Mouse (Mus musculus) neural tube, embryonic 12.5 days (tissue): ENCODE results near the gene Sbpl. TPM values are rescaled to one million over a fixed set of nuclear protein-coding genes. Genes with fewer than 3 reads are reported as not detected.
A peak's percentile ranks its signal among the peaks of the same experiment; 100 is the strongest.

Experiments
- ATAC-seq: fragments of 200-750 bp; cut with Nextera tagmentation; 2 replicates; pipeline ENCODE4 v1.8.0; 2017; ENCODE audit warnings: low read depth, mild to moderate bottlenecking, moderate TSS enrichment, moderate library complexity; ENCODE audit not compliant: low FRiP score
- H3K27ac ChIP-seq: fragments of 300-500 bp; sonication (generic); 2 replicates; pipeline ENCODE4 v1.5.1; 2016
- H3K27me3 ChIP-seq: fragments of 300-500 bp; sonication (generic); replicated peaks from 2 replicates; pipeline ENCODE4 v1.6.1; 2016; ENCODE audit warnings: mild to moderate bottlenecking
- H3K36me3 ChIP-seq: fragments of 300-500 bp; sonication (generic); 2 replicates; pipeline ENCODE4 v1.6.1; 2016; ENCODE audit warnings: mild to moderate bottlenecking
- H3K4me1 ChIP-seq: fragments of 300-500 bp; sonication (generic); 2 replicates; pipeline ENCODE4 v1.6.1; 2016
- H3K4me2 ChIP-seq: fragments of 300-500 bp; sonication (generic); replicated peaks from 2 replicates; pipeline ENCODE4 v1.6.1; 2016; ENCODE audit warnings: mild to moderate bottlenecking
- H3K4me3 ChIP-seq: fragments of 300-500 bp; sonication (generic); 2 replicates; pipeline ENCODE4 v1.5.1; 2016
- H3K9ac ChIP-seq: fragments of 300-500 bp; sonication (generic); 2 replicates; pipeline ENCODE4 v1.6.1; 2016; ENCODE audit warnings: mild to moderate bottlenecking
- H3K9me3 ChIP-seq: fragments of 300-500 bp; sonication (generic); 2 replicates; pipeline ENCODE4 v1.6.1; 2016; ENCODE audit warnings: mild to moderate bottlenecking
- WGBS: fragments of 180-500 bp; shearing (Covaris S2); methylation state at CpG from one replicate; pipeline ENCODE4 v1.1.7; 2016; 5-methylcytosine and 5-hydroxymethylcytosine counted together
- polyA plus RNA-seq: library from polyadenylated mRNA; unstranded; fragments of >200 nt; fragmentation: Nextera tagmentation; extraction: Ambion mirVana; gene quantifications from 2 replicates; pipeline ENCODE4 v1.2.1, GENCODE M21; 2016

Gene Sbpl
- not detected in 2 replicates for polyA plus RNA-seq

DNA sequence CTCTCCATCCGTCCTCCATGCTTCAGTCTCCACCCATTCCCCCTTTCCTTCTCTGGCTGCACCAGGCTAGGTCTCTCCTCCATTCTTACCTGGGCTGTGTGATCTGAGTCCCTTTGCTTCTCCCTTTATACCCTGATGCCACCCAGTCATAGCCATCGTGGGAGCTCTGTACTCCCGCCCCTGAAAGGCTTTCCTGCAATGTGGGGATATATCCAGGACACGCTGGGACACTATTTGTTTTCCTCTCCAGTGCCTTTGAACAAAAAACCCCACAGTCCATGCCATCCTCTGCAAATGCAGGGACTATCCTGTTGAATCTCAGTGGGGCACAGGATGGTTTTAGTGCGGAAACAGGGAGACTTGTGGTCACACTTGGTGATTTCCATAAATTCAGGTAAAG lies at the start of gene Sbpl:
Sbpl (minus strand) TSS at position 101 of the 400 bp plus-strand sequence.
- Histone ChIP-seq H3K4me2 (no peak within 1 kb of the TSS), H3K9me3 (no peaks in the 10 kb centered on the region), H3K36me3 (no peaks in the 10 kb centered on the region), H3K27ac (no peak within 1 kb of the TSS), H3K4me1 (no peaks in the 10 kb centered on the region), H3K4me3 (no peak within 1 kb of the TSS), H3K9ac (no peak within 1 kb of the TSS), H3K27me3 (no peaks in the 10 kb centered on the region)
- 76% methylated on average over 5 of the region's 5 CpGs for WGBS
- no peak for ATAC-seq

DNA sequence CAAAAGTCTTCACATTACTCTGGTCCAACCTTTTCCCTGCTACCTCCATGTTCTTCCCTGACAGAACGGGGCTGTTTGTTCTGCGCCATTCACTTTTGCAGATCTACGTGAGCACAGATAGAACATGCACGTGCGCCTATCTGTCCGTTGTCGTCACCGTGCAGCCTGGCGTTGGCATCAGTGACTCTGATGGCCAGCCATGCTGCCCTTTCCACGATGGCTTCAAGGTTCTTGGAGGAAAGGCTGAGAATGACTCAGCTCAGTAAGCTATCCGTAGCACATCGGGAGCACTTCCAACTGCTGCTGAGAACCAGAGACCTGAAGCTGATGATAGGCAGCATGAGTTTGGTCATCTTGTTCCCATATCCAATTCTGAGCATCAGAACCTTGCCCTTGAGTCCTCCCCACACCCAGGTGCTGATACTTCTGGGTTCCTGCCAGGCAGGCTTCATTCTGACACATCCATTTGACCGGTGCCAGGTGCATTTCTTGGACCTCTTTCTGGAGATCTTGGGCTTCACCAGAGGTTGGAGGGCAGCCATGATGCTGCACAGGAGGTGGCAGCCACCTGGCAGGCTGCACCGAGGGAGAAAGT lies 49.1 kb upstream of the Sbpl start:
- WGBS = 93% methylated on average over 14 of the region's 14 CpGs
- ATAC-seq = no peak
- Histone ChIP-seq H3K27ac (no peak overlapping the region), H3K4me2 (no peak overlapping the region), H3K4me1 (no peaks in the 10 kb centered on the region), H3K36me3 (no peaks in the 10 kb centered on the region), H3K27me3 (no peaks in the 10 kb centered on the region), H3K9ac (no peak overlapping the region), H3K4me3 (no peak overlapping the region), H3K9me3 (no peaks in the 10 kb centered on the region)

DNA sequence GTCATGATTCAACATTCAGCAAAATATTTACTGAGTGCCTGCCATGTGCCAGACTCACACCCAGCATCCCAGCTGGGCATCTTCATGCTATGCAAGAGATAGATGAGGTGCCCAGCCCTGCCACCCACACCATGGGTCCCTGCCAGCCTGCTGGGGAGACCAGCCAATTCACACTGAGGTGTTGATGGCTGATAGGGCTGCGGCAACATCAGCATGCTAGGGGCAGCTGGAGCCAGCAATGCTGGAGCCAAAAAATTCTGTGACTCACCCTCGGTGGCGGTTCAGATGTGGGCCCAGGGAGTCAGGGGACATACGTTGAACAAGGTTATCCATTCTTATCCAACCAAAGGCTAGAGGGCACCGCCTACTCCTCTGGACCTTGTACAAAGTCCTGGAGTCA lies 45.3 kb upstream of the Sbpl start:
- no peaks in the 10 kb centered on the region for H3K4me1 ChIP-seq
- no peak overlapping the region for H3K4me3 ChIP-seq
- no peak overlapping the region for H3K9ac ChIP-seq
- H3K9me3 ChIP-seq = no peaks in the 10 kb centered on the region
- no peaks in the 10 kb centered on the region; the same call in 1 of the 2 replicates for H3K27me3 ChIP-seq
- no peak overlapping the region for H3K27ac ChIP-seq
- 60% methylated on average over 5 of the region's 5 CpGs for WGBS
- no peaks in the 10 kb centered on the region for H3K36me3 ChIP-seq
- H3K4me2 ChIP-seq = no peak overlapping the region
- no peak for ATAC-seq

- no peak overlapping the region for H3K9ac ChIP-seq
- no peak overlapping the region for H3K4me2 ChIP-seq
- H3K36me3 ChIP-seq = no peaks in the 10 kb centered on the region
- H3K27ac ChIP-seq = no peak overlapping the region
- WGBS = 70% methylated on average over 6 of the region's 6 CpGs
- H3K4me1 ChIP-seq = 0 out of 2 replicates have a peak, but pooled peaks cover 3% of the 10 kb centered on the region
- ATAC-seq = no peak
- H3K27me3 ChIP-seq = no peaks in the 10 kb centered on the region; the same call in 1 of the 2 replicates
- H3K9me3 ChIP-seq = no peaks in the 10 kb centered on the region
- H3K4me3 ChIP-seq = no peak overlapping the region
Measured at GRCm38 (mm10) chr17:23998383-23998782, 43.3 kb upstream of the Sbpl start.

- no peak within 1 kb of the TSS for H3K9ac ChIP-seq
- no peak for ATAC-seq
- 81% methylated on average over 2 of the region's 2 CpGs for WGBS
- H3K4me3 ChIP-seq = no peak within 1 kb of the TSS
- H3K27me3 ChIP-seq = no peaks in the 10 kb centered on the region; the same call in 1 of the 2 replicates
- H3K9me3 ChIP-seq = no peaks in the 10 kb centered on the region
- 0 out of 2 replicates have a peak, but pooled peaks cover 3% of the 10 kb centered on the region for H3K4me1 ChIP-seq
- no peak within 1 kb of the TSS for H3K27ac ChIP-seq
- no peak within 1 kb of the TSS for H3K4me2 ChIP-seq
- H3K36me3 ChIP-seq = no peaks in the 10 kb centered on the region
Measured at GRCm38 (mm10) chr17:23997901-23998300, 42.8 kb upstream of the Sbpl start, which contains the start of gene Prss22. Gene Prss22, minus strand, starts transcription at chr17:23998100.

DNA sequence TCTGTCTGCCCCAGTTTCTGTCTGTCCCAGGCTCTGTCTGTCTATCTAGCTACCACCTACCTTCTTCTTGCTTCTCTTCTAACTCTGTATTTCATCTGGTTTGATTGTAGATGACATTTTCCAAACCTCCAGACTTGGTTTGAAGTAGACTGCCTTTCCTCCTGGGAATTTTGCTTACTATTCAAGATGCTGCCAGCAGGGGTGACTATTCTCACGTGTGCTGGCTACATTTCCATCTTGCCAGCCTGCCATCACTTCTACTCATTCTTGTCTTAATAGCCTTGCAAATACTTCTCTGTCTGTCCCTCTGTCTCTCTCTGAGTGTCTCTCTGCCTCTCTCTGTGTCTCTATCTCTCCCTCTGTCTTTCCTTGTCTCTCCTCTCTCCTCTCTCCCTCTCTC lies 40.3 kb upstream of the Sbpl start:
- Histone ChIP-seq H3K36me3 (no peaks in the 10 kb centered on the region), H3K27ac (no peak overlapping the region), H3K27me3 (no peaks in the 10 kb centered on the region; the same call in 1 of the 2 replicates), H3K9ac (no peak overlapping the region), H3K4me2 (no peak overlapping the region), H3K9me3 (no peaks in the 10 kb centered on the region), H3K4me1 (0 out of 2 replicates have a peak, but pooled peaks cover 3% of the 10 kb centered on the region), H3K4me3 (no peak overlapping the region)
- ATAC-seq = no peak
- WGBS = 26% methylated on average over 1 of the region's 1 CpGs

DNA sequence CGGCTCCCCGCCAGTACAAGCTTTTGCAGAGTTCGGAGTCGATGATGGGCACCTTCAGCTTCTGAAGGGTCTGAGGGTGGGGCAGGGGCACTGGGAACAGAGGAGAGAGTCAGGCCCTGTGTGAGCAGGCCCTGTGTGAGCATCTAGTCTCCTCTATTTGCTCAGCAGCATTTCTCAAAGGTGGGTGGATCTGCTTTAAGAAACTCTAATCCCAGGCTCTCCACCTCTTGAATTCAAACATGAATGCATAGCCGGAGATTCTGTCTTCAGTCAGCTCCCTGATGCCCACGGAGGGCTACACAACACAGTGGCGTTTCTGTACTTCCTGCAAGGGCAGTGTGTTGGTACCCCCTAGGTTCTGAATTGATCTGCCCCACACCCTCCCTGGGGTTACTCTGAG lies 39.6 kb upstream of the Sbpl start:
- no peaks in the 10 kb centered on the region for H3K36me3 ChIP-seq
- 0 out of 2 replicates have a peak, but pooled peaks cover 3% of the 10 kb centered on the region for H3K4me1 ChIP-seq
- no peaks in the 10 kb centered on the region; the same call in 1 of the 2 replicates for H3K27me3 ChIP-seq
- no peak overlapping the region for H3K9ac ChIP-seq
- no peak for ATAC-seq
- no peak overlapping the region for H3K27ac ChIP-seq
- H3K4me3 ChIP-seq = no peak overlapping the region
- no peak overlapping the region for H3K4me2 ChIP-seq
- WGBS = 74% methylated on average over 7 of the region's 7 CpGs
- no peaks in the 10 kb centered on the region for H3K9me3 ChIP-seq

DNA sequence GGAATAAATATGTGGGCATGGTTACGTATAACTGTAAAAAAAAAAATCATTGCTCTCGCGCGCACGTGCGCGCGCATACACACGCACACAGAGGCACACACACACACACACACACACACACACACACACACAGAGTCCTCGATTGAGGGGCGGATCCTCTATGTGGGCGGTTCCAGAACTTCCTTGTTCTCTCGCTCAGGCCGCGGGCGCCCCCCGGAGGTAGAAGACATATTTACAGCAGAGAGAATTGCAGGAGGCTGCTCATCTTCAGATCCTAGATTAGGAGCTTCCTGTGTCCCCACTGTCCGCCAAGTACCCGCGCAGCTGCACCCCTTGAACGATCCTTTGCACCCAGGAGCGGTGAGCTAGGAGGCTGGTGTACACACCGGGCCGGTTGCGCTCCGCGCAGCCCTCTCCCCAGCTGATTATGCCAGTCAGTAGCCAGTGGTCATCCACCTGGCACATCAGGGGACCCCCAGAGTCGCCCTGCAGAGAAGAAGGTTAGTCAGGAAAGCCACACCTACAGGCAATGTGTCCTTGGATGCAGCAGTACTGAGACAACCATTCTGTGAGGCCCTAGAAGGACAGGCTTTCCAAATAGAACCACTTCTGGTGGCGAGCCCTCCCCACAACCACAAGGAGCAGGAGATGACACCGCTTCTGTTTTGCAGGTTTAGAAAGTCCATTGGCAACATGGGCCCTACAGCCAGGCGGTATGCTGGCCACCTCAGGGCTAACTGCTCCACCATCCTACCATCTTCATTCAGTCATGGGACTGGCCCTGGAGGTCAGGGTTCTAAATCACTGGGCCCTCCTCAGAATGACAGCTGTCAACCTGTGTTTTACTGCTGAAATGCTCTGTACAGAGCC lies 38.7 kb upstream of the Sbpl start:
- H3K9me3 ChIP-seq = no peaks in the 10 kb centered on the region
- H3K27me3 ChIP-seq = no peaks in the 10 kb centered on the region; the same call in 1 of the 2 replicates
- H3K9ac ChIP-seq = peak overlapping the region; percentile 52; the same call in 1 of the 2 replicates
- peak; percentile 72 for ATAC-seq
- H3K36me3 ChIP-seq = no peaks in the 10 kb centered on the region
- no peak overlapping the region for H3K27ac ChIP-seq
- peak overlapping the region; percentile 59 for H3K4me2 ChIP-seq
- 0 out of 2 replicates have a peak, but pooled peaks cover 3% of the 10 kb centered on the region for H3K4me1 ChIP-seq
- peak overlapping the region; percentile 23; the same call in 1 of the 2 replicates for H3K4me3 ChIP-seq
- WGBS = 11% methylated on average over 31 of the region's 31 CpGs

DNA sequence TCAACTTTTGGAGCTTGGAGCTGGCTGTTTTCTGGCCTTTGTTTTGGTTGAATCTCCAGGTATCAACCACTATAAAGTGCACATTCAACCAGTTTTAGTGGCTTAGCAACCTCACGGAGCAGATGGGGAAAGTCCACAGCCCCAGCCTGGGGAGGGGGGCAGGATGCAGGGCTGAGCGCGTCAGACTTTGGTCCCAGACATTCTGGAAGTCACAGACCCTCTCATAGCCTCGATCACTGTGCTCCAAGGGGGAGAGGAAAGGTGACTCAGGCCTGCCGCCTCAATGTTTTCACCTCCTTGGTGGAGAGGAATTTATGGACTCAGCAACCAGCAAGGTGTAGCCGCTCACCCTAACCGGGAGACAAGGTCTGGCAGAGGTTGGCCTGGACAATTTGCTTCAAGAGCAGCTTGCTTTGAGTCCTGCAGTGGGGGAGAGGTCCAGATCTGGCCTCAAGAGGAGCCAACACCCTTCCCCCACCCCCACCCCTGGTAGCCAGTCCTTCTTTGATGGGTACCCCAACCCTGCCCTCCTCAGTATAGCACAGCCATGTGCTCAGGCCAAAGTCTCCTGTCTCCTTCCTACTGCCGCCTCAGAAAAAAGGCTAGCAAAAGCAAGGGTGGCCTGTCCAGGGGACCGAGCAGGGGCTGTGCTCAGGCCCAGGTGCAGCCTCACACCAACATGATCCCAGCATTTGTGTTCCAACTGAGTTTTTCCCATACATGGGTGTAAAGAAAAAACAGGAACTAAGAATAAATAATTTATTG lies 37.9 kb upstream of the Sbpl start:
- H3K36me3 ChIP-seq = no peaks in the 10 kb centered on the region
- WGBS = 73% methylated on average over 9 of the region's 9 CpGs
- no peak overlapping the region for H3K4me3 ChIP-seq
- H3K9ac ChIP-seq = 0 out of 2 replicates have a peak overlapping the region, but pooled peaks have one; percentile 8
- peak overlapping the region; percentile 59 for H3K4me2 ChIP-seq
- peak; percentile 68 for ATAC-seq
- H3K27me3 ChIP-seq = no peaks in the 10 kb centered on the region; the same call in 1 of the 2 replicates
- 0 out of 2 replicates have a peak, but pooled peaks cover 3% of the 10 kb centered on the region for H3K4me1 ChIP-seq
- H3K27ac ChIP-seq = no peak overlapping the region
- H3K9me3 ChIP-seq = no peaks in the 10 kb centered on the region

GRCm38 (mm10) chr17:23989802-23990201 lies 34.7 kb upstream of the Sbpl start:
- no peak overlapping the region for H3K4me3 ChIP-seq
- H3K4me2 ChIP-seq = no peak overlapping the region
- H3K36me3 ChIP-seq = no peaks in the 10 kb centered on the region
- no peaks in the 10 kb centered on the region for H3K27me3 ChIP-seq
- no peak for ATAC-seq
- WGBS = 51% methylated on average over 2 of the region's 2 CpGs
- 0 out of 2 replicates have a peak, but pooled peaks cover 3% of the 10 kb centered on the region for H3K4me1 ChIP-seq
- H3K9me3 ChIP-seq = no peaks in the 10 kb centered on the region
- no peak overlapping the region for H3K9ac ChIP-seq
- no peak overlapping the region for H3K27ac ChIP-seq

- WGBS = 85% methylated on average over 1 of the region's 1 CpGs
- no peak for ATAC-seq
- Histone ChIP-seq H3K9ac (no peak overlapping the region), H3K4me2 (no peak overlapping the region), H3K27me3 (no peaks in the 10 kb centered on the region), H3K9me3 (no peaks in the 10 kb centered on the region), H3K36me3 (no peaks in the 10 kb centered on the region), H3K4me3 (no peak overlapping the region), H3K4me1 (no peaks in the 10 kb centered on the region), H3K27ac (no peak overlapping the region)
Measured at GRCm38 (mm10) chr17:23984989-23985388, 29.9 kb upstream of the Sbpl start.

DNA sequence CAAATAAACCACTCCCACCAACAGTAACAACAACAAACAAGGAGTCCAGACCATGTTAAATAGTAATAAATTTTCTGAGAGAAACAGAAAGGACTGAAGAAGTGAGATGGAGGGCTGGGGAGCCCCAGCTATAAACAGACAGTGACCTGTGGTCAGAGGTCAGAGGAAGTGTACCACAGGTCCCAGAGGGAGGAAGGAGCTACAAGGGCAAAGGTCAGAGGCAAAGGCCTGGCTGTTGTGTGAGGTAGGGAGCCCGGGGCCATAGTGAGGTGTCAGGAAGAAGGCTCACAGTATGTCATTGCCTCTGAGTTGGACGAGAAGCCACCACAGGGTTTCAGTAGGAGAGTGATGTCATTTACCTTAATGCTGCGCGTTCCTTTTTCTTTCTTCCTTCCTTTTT lies 27.8 kb upstream of the Sbpl start:
- no peak for ATAC-seq
- Histone ChIP-seq H3K27me3 (no peaks in the 10 kb centered on the region), H3K36me3 (no peaks in the 10 kb centered on the region), H3K4me2 (no peak overlapping the region), H3K4me1 (no peaks in the 10 kb centered on the region), H3K9me3 (no peaks in the 10 kb centered on the region), H3K9ac (no peak overlapping the region), H3K27ac (no peak overlapping the region), H3K4me3 (no peak overlapping the region)
- WGBS = 65% methylated on average over 4 of the region's 4 CpGs
